Mouse (Mus musculus) c-Kit-positive CD71-negative TER-119-negative erythroid progenitor cells, embryonic 14.5 days (primary cell): Measurements from ENCODE around the gene Lim2.
"Not testable (repeated sequence)": the region's sequence is repeated elsewhere in the genome, so short reads cannot be mapped to it uniquely, and the experiment has no call there.

Source experiments
- DNase-seq: peaks from one replicate; pipeline ENCODE4 v3.0.0-alpha.2; 2013; ENCODE audit warnings: low read depth

Gene Lim2

GRCm38 (mm10) chr7:43427406-43427805, at the start of gene Lim2:
TSS of gene Lim2 (plus strand) at chr7:43427670.
- DNase-seq = no peak

DNA sequence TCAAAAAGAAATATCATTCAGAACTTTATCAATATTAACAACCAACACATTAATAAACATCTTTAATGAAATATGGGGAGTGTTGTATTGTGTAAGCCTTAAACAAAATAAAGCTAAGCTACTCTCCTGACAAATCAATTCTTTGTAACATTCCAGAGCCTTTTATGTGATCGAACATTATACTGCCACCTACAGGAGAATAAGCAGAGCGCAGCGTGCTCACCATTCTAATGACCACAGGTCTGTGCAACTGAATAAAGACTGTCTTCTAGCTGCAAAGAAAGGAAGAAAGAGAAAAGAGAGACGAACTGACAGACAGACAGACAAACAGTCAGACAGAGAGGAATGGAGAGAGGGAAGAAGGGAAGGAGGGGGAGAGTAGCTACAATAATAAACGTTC, 49.2 kb upstream of the Lim2 start:
- peak; percentile 43 for DNase-seq

DNA sequence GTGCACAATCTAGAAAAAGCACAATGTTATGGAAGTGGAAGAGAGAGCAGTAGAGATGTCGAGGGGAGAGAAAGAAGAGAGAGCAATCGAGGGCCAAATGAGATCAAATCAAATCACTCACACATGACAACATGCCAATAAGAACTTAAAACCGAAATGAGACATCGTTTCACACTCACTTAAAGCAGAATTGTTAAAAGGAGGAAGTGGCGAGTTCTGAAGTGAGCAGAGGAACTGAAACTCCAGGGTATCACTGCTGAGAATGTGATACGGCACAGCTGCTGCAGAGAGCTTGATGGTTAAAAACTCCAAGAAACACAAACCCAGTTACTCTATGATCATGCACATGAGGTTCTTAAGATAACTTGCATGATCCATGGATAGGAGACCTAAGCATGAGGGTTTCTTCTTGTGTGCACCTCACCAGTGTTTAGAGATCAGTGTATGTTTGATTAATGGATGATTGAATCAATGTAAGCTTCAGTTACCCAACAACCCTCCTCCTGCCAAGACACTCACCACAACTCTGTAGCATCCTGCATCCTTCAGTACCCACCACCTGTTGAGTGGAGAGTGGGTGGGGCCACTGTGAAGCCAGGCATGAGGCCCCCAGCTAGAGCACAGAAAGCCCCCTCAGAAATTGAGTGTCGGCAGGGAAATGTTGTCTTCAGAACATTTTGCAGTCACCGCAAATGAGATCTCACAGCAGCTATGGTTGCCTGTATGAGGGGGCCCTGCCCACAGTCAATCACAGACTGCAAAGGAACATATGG, 34.9 kb upstream of the Lim2 start:
- DNase-seq = peak; percentile 38

DNA sequence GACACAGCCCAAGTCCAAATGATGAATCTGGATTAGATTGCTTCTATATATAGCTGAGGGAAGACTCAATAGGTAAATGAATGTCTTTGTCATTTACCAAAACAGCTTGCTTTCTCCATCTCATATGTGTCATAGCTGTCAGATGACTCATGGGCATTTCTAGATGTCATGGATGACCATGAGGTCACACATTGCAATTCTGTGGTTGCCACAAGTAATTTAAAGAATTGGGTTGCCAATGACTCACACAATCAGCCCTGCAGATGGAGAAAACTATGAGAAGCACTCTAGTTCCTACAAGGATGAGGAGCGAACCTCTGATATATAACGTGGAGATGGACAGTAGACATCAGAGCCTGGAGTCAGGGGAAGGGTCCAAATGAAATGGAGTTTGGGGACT, 28.0 kb upstream of the Lim2 start:
- no peak for DNase-seq

DNA sequence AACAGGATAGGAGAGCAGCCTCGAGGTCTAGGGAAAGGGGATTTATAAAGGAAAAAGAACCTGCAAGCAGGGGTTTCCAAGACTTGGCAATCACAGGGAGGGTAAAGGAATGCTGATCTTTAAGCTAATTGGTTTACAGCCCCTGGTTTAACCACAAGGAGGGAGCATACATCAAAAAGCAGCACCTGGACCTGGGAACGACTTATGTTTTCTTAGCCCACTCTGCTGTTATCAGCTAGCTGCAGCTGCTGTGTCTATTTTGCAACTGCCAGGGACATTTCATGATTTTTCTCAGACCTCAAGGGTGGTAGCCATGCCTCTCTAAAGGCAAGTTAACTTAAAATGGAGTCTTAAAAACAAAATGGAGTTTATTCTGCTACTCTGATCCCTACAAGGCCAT, 24.8 kb upstream of the Lim2 start:
- DNase-seq = no peak

DNA sequence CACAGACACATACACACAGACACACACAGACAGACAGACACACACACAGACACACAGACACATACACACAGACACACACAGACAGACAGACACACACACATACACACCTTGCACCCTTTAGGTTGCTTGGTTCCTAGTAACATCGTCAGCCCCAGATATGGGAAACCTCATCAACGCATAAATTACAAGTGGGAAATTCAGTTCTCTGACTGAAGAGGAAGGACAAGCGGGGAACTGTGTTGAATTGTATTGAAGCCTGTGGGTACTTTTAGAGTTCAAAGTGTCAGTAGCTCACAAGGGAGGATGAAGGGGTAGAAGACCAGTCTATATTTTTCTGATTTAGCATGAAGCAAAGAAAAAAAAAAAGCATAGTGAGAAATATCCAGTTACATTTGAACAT, 19.9 kb upstream of the Lim2 start:
- no peak for DNase-seq

DNA sequence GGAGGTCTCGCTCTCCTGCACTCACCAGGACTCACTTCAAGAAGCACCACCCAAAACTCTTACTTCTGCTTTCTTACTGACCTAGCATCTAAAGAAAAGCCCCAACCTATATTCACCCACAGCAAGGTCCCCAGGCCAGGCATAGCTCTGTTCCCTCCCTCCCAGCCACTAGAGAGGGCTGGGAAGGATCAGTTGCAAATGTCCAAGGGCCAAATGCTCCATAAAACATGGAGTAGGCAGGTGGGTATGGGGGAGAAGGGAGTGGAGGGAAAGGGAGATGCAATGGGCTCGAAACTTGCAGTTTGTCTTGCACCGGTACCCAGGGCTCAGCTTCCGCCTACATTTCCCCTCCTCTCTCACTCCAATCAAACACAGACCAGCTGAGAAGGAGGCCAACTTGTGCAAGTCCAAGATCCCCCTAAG, 19.3 kb upstream of the Lim2 start, which contains the start of gene Siglecg:
Gene Siglecg (plus strand): TSS at position 74 of the 423 bp plus-strand sequence.
- no peak for DNase-seq

DNA sequence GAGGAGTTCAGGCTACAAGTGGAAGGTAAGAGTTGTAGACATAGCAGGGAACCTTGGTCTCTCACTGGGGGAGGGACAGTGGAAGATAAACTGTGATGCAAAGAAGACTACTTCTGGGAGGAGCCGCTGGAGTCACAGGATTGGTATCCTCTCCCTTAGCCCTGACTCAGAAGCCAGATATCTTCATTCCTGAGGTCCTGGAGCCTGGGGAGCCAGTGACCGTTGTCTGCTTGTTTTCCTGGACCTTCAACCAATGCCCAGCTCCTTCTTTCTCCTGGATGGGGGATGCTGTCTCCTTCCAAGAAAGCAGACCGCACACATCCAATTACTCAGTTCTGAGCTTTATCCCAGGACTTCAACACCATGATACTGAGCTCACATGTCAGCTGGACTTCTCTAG, 18.4 kb upstream of the Lim2 start:
- no peak for DNase-seq

- not testable (repeated sequence) for DNase-seq
These were observed 15.7 kb upstream of the Lim2 start for GRCm38 (mm10) chr7:43411724-43412123.

- DNase-seq = no peak
These were observed 10.2 kb upstream of the Lim2 start for GRCm38 (mm10) chr7:43417298-43417697.

GRCm38 (mm10) chr7:43422995-43423617, 4.4 kb upstream of the Lim2 start:
- DNase-seq = peak; percentile 74

GRCm38 (mm10) chr7:43423991-43424625, 3.4 kb upstream of the Lim2 start:
- DNase-seq = no peak

GRCm38 (mm10) chr7:43429500-43429899, 2.0 kb downstream of the Lim2 start:
- DNase-seq = no peak

GRCm38 (mm10) chr7:43432891-43433290, 5.4 kb downstream of the Lim2 start:
- DNase-seq = no peak

- DNase-seq = no peak
These were observed 7.2 kb downstream of the Lim2 start for GRCm38 (mm10) chr7:43434676-43435075.

- no peak for DNase-seq
These were observed 9.1 kb downstream of the Lim2 start, which contains the start of gene Nkg7 for GRCm38 (mm10) chr7:43436341-43437255. TSS of gene Nkg7 (plus strand) at chr7:43437073.

DNA sequence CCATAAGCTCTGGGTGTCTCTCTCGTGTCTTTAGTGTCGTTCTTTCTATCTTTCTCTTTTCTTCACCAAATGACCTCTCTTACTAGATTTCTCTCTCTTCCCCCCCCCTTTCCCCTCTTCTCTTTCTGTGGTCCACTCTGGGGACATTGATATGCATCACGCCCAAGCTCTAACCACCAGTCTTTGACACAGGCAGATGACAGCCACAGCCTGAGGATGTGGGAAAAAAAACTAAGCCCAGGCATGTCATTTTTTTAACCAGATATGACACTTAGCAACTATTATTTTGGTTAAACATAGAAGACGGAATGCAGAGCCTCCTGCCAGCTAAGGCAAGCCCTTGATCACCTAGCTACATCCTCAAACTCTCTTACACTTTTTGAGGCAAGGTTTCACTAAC, 11.1 kb downstream of the Lim2 start:
- no peak for DNase-seq

- no peak for DNase-seq
These were observed 13.0 kb downstream of the Lim2 start, which contains the start of gene Cldnd2 for GRCm38 (mm10) chr7:43440482-43440881. TSS of gene Cldnd2 (plus strand) at chr7:43440782.

DNA sequence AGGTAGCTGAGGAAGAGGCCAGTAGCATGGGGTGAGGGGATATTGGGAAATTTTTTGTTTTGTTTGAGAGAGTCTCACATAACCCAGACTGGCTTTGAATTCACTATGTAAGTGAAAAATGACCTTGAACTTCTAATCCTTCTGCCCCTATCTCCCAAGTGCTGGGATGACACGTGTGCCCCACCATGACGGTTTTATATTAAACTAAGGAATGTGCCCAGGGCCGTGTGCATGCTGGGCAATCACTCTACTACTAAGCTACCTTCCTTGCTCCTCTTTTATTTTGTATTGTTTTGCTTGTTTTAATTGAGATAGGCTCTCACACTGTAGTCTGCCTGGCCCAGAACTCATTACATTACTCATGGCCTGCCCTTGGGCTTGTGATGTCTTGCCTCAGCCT, 13.6 kb downstream of the Lim2 start:
- DNase-seq = no peak

DNA sequence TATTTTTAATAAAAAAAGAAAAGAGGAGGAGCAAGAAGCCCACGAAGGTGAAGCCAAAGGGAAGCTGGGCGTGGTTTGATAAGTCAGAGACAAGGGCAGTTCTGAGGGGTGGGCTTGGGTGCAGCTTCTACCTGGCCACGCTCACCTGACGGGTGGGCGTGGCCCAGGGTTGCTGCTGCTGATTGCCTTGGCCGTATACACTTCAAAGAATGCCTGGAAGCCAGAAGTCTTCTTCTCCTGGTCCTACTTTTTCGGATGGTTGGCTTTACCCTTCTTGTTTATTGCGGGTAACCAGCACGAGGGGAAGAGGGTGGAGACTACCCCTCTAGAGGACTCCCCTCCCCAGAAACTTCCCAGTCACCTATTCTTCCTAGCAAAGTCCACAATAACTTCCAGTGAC, 15.2 kb downstream of the Lim2 start:
- no peak for DNase-seq

DNA sequence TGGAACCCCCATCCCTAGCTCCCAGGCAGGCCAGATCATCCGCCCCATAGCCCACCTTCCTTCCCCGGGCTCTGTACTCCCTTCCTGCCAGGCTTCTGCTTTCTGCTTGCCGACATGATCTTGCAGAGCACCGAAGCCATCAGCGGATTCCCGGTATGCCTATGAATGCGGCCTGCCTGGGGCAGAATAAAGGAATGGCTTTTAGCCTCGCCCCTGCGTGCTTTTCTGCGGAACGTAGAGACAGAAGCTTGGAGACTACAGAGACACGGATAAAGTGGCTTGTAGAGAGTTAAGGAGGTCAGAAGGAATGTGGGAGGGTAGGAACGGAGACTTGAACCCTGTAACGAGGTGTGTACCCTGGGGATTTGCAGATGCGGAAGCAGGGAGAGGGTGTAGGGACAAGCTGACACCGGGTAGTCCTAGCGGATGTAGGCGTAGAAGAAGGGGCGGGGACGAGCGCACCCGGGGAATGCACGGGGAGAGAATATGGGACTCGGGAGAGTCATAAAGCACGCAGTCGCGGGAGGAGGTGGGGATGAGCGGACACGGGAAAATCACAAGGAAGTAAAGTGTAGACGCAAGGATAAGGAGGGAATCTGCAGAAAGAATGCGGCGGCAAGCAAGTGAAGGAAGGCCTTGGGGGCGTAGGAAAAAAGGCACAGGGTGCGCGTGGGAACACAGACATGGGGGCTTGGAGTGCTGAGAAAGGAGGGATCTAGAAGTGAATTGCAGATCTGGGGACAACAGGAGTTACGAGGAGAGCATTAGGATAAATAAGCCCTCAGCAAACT, 15.9 kb downstream of the Lim2 start:
- DNase-seq = no peak
